Mouse (Mus musculus) splenic B cell, adult 2 months (primary cell): Measurements from ENCODE around the gene Asna1.

Source experiments
- DNase-seq: peaks from one replicate; pipeline ENCODE4 v3.0.0-alpha.2; 2011; ENCODE audit warnings: low read depth, low spot score
- H3K27me3 ChIP-seq: 2 replicates; pipeline ENCODE4 v1.6.1; 2012; ENCODE audit warnings: mild to moderate bottlenecking, low read length, moderate library complexity, mixed read lengths; ENCODE audit not compliant: control insufficient read depth, poor library complexity, insufficient read depth, severe bottlenecking
- H3K36me3 ChIP-seq: 2 replicates; pipeline ENCODE4 v1.6.1; 2012; ENCODE audit warnings: mild to moderate bottlenecking, low read length, moderate library complexity, mixed read lengths; ENCODE audit not compliant: control insufficient read depth, poor library complexity, insufficient read depth, severe bottlenecking

Gene Asna1

GRCm38 (mm10) chr8:84976763-84977434, 48.2 kb downstream of the Asna1 start:
- Histone ChIP-seq H3K27me3 (no peaks in the 10 kb centered on the region), H3K36me3 (no peaks in the 10 kb centered on the region)
- no peak for DNase-seq

DNA sequence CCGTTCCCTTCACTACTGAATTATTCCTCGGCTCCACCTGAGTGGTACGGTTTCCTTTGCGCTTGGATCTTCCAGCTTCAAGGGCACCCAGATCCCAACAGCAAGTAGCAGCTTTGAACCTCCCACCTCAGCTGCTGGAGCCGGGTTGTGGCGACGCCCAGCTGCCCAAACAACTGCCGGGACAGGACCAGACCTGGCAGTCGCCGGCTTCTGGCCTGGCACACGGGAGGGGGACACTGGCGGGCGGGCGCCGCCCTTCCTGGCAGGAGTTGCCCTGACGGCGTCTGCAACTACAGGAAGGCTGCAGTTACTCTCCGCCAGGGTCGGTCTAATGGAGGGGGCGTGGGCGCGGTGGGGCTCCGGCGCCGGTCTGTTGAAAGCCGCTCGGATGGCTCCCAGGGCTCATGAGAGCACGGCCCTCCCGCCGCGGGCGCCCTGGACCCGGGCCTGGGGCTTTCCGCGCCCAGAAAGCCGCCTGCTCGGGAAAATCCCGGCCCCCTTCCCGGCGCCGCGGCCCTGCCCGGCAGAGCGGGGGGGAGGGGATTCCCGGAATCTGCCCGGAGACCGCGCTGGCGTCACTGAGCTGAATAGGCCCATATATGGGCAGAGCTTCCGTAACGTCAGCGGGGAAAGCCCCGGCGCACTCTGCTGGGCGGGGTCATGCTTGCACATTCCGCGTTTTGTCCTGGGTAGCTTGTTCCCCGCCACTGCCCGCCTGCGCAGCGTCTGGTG, 48.9 kb downstream of the Asna1 start:
- no peaks in the 10 kb centered on the region for H3K36me3 ChIP-seq
- H3K27me3 ChIP-seq, result no peaks in the 10 kb centered on the region
- DNase-seq, result peak; percentile 97

DNA sequence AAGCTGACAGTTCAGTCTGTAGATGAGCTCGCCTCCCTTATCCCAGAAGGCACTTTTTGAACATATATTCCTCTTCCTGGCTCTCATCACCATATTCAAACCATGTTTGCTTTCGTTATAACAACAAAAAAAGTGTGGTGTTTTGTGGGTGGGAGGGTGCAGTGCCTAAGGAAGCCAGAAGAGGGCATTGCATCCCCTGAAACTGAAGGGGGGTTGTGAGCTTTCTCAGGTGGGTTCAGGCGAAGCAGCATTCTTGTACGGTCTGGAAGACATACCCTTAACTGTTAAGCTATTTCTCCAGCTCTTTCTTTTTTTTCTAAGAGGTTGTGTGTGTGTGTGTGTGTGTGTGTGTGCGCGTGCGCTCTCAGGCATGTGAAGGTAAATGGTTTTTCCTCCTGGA, 49.6 kb downstream of the Asna1 start:
- H3K27me3 ChIP-seq, result no peaks in the 10 kb centered on the region
- DNase-seq, result peak; percentile 92
- H3K36me3 ChIP-seq, result no peaks in the 10 kb centered on the region; the same call in 1 of the 2 replicates

- no peaks in the 10 kb centered on the region; the same call in 1 of the 2 replicates for H3K36me3 ChIP-seq
- DNase-seq, result peak; percentile 70
- no peaks in the 10 kb centered on the region for H3K27me3 ChIP-seq
Measured at GRCm38 (mm10) chr8:84974543-84975142, 50.4 kb downstream of the Asna1 start.

DNA sequence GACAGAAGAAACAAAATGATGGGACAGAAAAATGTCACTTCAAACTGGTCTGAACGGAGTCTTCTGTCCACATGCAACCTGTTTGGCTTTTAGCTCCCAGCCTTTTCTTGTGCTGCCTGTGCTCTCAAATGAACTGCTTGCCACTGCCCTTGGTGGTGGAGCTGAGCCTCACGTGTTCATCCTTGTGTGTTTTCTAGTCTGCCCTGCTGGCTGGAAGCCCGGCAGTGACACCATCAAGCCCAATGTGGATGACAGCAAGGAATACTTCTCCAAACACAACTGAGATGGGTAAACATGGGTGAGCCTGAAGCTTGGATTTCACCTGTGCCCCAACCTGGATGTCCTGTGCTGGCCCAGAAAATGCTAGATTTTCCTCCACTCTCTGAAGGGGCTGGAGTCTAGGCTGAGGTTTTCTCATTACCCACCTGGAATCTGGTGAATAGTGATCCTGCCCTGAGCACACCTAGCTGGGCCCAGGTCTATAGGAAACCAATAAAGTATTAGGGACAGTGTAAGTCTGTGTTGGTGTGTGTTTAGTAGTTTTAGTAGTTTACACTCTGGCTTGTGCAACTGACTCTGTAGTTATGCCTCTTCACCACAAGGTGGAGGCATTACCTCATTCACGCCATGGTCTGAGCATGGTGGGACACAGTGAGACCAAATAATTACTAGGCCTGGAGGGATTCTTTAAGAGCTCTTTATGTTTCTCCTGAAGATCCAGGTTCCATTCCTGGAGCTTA, 51.1 kb downstream of the Asna1 start:
- Histone ChIP-seq H3K36me3 (no peaks in the 10 kb centered on the region; the same call in 1 of the 2 replicates), H3K27me3 (no peaks in the 10 kb centered on the region)
- DNase-seq, result peak; percentile 82

- no peaks in the 10 kb centered on the region for H3K27me3 ChIP-seq
- no peaks in the 10 kb centered on the region; the same call in 1 of the 2 replicates for H3K36me3 ChIP-seq
- no peak for DNase-seq
Measured at GRCm38 (mm10) chr8:84973079-84973478, 52.0 kb downstream of the Asna1 start.

DNA sequence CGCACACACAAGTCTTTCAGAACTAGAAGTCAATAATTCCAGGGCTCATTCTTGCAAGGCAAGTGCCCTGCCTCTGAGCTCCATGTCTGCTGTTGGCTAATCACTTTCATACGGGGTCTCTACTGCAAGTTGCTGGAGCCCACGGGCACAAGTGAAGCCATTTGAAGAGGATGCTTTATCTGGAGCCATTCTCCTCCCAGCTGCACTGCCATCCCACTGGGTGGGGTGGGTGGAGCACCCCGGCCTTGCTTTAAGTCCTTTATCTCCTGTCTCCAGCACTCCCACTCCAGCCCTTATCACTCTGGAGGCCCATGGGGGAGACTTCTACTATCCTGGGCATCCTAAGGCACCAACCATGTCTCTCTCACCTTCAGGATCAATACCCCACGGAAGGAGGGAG, 54.2 kb downstream of the Asna1 start:
- DNase-seq, result no peak
- Histone ChIP-seq H3K36me3 (no peaks in the 10 kb centered on the region; the same call in 1 of the 2 replicates), H3K27me3 (no peaks in the 10 kb centered on the region)

DNA sequence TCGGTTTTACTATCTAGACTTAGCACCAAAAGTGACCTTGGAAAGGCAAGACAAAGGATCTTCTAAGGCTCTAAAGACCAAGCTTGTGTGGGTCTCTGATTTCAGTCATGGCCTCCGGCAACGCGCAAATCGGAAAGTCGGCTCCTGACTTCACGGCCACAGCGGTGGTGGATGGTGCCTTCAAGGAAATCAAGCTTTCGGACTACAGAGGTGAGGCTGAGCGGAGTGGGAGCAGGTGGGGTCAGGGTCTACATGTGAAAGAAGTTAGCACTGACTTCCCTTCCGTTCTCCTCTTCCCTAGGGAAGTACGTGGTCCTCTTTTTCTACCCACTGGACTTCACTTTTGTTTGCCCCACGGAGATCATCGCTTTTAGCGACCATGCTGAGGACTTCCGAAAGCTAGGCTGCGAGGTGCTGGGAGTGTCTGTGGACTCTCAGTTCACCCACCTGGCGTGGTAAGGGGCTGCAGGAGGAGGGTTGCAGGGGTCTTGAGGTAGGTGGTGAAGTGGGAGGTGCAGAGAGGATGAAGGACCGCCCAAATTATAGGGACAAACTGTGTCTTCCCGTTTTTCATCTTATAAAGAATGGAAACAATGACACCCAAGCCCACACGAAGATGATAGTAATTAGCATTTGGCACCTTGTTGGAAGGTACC, 54.8 kb downstream of the Asna1 start:
- no peaks in the 10 kb centered on the region for H3K27me3 ChIP-seq
- DNase-seq, result no peak
- H3K36me3 ChIP-seq, result no peaks in the 10 kb centered on the region; the same call in 1 of the 2 replicates

DNA sequence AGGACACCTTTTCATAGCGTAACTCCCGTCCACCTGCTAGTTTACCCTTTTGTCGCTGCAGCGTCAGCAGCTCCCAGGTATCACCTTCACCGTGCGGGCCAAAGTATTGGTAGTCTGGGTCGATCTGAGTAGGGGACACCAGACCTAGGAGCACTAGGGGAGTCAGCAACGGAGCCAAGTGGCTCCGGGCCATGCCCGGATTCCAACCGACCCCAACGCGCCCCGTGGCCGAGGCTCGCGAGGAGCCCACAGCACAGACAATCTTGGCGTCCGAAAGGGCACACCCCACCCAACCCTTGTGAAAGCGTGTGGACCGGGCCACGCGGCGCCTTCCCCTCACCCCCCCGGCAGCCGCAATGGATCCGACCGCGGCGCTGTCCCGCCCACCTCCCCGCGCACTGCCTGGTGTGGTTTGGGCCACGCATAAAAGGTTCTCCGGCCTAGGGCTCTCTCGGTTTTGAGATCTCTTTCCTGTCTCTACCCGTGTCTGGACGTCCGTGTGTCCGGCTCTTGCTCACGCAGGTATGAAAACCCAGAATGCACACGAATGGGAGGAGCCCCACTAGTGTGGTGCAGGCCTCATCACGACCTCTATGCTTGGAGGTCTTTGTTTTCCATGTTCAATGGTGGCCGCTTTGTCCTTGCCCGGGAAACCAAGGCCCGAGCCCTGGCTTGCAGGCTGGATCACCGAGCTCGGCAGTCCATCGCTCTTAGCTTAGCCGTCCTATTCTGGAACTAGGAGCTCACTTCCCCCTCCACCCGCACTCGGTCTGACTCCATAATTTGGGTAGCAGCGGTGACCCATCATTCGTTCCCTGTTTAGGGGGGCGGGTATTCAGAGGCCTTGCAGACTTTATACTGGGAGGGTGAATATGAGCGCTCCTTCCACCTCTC, 55.6 kb downstream of the Asna1 start, which contains the start of the genes Gm49661, Prdx2 and Rnaseh2a:
TSS of gene Gm49661 (minus strand) at position 193 of the 894 bp plus-strand sequence.
TSS of gene Prdx2 (plus strand) at position 347 of the 894 bp plus-strand sequence.
TSS of gene Rnaseh2a (minus strand) at position 527 of the 894 bp plus-strand sequence.
- peak; percentile 72 for DNase-seq
- Histone ChIP-seq H3K36me3 (no peaks in the 10 kb centered on the region; the same call in 1 of the 2 replicates), H3K27me3 (no peaks in the 10 kb centered on the region)

DNA sequence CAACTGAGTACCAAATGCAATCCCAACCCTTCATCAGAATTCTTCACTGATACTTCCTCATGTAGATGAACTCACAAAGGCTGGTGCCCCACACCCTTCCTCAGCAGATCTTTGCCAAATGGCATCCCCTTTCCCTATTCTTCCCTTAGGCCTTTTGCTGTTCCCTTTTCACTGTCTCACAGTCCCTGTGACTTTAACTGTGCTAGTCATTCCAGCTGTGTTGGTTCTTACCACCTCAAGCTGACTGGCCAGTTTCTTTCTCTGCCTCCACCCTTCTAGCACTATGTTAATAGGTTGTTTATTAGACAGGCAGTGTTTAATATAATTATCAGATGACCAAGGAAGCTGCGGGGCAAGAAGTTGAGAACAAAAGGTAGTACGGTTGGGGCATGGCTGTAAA, 56.4 kb downstream of the Asna1 start:
- Histone ChIP-seq H3K27me3 (no peaks in the 10 kb centered on the region), H3K36me3 (no peaks in the 10 kb centered on the region; the same call in 1 of the 2 replicates)
- DNase-seq, result no peak
